Mouse (Mus musculus) layer of hippocampus, postnatal 10 days (tissue): ENCODE results near the gene Tsga10. TPM values are rescaled to one million over a fixed set of nuclear protein-coding genes. Genes with fewer than 3 reads are reported as not detected.
A peak's percentile ranks its signal among the peaks of the same experiment; 100 is the strongest.

Experiments used
- DNase-seq, 2 experiments: peaks; one replicate each; pipeline ENCODE4 v3.0.0; 2021; ENCODE audit warnings: low spot score in 2 of 2
- long read RNA-seq: library from polyadenylated mRNA; stranded (forward); transcript quantifications from one replicate; pipeline ENCODE4 v2.0.0, GENCODE M21; 2023
- total RNA-seq, 2 experiments: library from RNA; stranded (reverse); gene quantifications; 2 replicates each; pipeline ENCODE4 v1.2.3; 2021

Gene Tsga10
- 10 to 100 TPM; 15.3 to 18.0 TPM for total RNA-seq
- long read RNA-seq, partial matches to known transcripts: 1 of 3 reads
- long read RNA-seq, other reads (novel, unspliced or antisense): 1 of 3 reads

DNA sequence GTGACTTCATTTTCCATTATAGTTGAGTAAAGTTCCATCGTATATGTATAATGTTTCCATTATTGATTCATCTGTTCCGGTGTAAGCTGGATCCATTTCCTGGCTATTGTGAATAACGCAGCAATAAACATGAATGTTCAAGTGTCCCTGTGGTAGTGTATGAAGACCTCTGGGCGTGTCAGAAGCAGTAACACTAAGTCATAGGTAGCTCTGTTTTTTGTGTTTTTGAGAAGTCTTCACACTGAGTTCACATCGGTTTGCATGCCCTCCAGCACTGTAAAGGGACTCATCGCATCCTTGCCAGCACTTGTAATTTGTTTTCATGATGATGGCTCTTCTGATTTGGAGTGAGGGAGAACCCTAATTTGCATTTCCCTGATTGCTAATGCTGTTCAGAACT is at the start of gene Tsga10:
Gene Tsga10, minus strand, starts transcription at position 144 of the 400 bp plus-strand sequence.
- no peak for DNase-seq

DNA sequence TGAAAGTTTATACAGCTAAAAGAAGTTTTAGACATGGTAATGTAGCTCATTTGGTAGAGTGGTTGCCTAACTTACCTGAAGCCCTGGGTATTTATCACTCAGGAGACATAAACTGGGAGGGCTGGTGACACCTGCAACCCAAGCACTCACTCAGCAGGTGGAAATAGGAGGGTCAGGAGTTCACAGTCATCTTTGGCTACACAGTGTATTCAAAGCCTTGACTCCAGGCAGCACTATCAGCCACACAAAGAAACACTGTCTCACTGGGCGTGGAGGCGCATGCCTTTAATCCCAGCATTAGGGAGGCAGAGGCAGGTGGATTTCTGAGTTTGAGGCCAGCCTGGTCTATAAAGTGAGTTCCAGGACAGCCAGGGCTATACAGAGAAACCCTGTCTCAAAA is 46.5 kb upstream of the Tsga10 start:
- DNase-seq: no peak

DNA sequence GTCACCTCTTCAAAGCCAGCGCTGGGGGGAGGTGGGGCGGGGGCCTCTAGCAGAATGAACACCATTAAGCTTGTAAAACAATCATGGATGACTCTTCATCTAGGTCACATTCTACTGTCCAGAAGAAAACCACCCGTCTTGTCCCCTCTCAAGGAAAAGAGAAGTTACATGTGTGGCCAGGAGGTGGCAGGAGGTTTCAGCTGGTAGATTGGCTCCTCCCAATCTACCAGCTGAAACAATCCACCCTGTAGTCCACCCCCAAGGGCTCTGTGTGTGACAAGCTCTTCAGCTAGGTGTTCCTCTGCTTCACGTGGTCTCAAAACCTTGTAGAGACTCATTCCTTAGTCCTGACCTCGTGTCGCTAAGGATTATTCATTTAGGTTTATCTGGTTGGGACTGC is 36.9 kb upstream of the Tsga10 start:
- DNase-seq: peak; percentile 25 to 38

- no peak for DNase-seq
These were observed 34.1 kb upstream of the Tsga10 start for GRCm38 (mm10) chr1:37900288-37900687.

DNA sequence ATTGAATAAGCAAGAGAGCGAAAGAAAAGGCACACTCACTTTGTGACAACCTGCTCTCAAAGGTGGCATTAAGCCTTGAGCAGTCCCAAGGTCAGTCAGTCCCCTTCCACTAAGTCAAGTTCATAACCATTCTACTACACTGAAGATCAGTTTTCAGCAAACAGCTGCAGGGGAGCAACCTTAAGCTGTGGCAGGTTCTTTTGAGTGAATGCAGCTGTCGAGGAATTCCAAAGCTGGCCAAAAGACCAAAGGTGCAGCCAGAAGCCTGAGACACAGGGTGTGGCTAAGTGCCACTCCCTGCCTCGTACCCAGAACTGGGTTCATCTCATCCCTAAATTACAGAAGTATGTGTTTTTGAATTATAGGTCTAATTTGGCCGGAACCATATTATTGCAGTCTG is 33.6 kb upstream of the Tsga10 start:
- DNase-seq: no peak

- no peak for DNase-seq
These were observed 28.4 kb upstream of the Tsga10 start for GRCm38 (mm10) chr1:37894606-37895005.

DNA sequence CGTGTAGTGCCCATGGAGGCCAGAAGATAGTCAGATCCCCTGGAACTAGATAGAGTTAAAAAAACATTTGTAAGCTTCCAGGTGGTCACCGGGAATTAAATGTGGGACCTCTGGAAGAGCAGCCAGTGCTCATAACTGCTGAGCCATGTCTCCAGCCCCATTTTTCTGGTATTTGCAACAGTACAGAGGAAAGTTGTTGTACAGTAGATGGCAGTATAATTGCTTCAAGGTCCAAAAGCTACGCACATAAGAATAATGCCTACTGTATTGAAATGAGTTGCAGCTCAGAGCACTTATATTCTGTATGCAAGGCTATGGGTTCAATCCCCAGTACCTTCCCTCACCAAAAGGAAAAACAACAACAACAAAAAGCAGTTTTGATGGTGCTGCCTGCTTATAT is 25.2 kb upstream of the Tsga10 start:
- DNase-seq: no peak

GRCm38 (mm10) chr1:37890025-37890652 is 23.9 kb upstream of the Tsga10 start, which contains the start of the genes Mitd1 and Mrpl30:
Gene Mitd1 (minus strand): TSS chr1:37890411.
Gene Mrpl30 (plus strand): TSS chr1:37890477.
- peak; percentile 91 to 95 for DNase-seq

DNA sequence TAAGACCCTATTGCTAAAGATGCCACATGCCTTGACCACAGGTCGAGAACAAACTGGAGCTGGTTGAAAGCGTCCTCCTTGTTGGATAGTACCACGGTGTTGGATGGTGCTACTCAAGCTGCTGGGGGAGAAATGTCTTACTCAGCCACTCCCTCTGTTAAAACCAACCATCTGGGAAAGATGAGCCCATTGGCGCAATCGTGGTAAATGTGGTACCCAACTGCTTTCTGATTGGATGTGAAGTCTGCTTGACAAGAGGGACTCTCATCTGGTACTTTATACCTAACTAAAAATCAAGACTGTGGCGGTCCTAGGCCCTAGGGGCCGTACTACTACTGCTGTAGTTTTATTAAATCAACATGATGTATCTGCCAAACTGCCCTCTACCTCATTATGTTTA is 23.0 kb upstream of the Tsga10 start:
- DNase-seq: no peak

DNA sequence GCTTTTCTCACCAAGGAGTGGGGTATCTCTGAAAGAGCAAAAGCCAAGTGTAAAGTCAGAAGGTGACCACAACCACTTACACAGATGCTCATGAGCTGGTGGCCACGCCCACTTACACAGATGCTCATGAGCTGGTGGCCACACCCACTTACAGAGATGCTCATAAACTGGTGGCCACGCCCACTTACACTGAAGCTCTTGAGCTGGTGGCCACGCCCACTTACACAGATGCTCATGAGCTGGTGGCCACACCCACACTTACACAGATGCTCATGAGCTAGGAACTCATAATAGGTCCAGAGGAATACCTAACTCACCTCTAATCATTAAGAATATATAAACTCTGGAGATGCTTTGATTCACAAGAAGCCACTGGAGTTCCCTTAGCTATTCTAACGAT is 18.2 kb upstream of the Tsga10 start:
- DNase-seq: no peak

- no peak for DNase-seq
These were observed 17.2 kb upstream of the Tsga10 start for GRCm38 (mm10) chr1:37883411-37883810.

DNA sequence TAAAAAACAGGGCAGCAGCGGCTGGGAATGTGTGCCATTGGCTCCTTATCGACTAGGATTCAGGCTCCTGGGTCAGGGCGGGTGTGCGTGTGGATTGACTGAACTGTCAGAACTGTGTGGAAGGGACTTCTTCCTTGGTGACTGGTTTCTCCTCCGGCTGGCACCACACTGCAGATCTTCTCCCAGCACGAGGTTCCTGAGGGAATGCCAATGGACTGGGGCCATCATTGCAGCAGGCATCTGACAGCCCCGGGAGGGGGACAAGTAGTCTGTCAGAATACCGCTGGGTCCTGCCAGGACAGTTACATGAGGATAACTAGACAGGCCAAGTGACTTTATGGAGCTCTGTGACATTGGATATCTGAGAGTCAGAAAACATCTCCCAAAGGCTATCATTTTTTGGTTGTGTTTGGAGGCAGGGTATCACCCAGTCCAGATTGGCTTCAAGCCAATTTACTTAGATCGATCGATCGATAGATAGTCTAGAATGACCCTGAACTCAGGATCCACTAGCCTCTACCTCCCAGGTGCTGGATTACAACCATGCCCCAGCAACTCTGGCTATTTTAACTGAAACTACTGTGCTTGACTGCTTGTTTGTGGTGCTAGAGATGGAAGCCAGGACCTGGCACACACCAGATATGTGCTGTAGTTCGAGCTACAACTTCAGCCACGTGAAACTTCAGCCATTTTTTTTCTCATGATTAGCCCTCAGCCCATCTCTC is 11.7 kb upstream of the Tsga10 start:
- no peak for DNase-seq

GRCm38 (mm10) chr1:37873157-37873556 is 6.9 kb upstream of the Tsga10 start:
- DNase-seq: no peak

DNA sequence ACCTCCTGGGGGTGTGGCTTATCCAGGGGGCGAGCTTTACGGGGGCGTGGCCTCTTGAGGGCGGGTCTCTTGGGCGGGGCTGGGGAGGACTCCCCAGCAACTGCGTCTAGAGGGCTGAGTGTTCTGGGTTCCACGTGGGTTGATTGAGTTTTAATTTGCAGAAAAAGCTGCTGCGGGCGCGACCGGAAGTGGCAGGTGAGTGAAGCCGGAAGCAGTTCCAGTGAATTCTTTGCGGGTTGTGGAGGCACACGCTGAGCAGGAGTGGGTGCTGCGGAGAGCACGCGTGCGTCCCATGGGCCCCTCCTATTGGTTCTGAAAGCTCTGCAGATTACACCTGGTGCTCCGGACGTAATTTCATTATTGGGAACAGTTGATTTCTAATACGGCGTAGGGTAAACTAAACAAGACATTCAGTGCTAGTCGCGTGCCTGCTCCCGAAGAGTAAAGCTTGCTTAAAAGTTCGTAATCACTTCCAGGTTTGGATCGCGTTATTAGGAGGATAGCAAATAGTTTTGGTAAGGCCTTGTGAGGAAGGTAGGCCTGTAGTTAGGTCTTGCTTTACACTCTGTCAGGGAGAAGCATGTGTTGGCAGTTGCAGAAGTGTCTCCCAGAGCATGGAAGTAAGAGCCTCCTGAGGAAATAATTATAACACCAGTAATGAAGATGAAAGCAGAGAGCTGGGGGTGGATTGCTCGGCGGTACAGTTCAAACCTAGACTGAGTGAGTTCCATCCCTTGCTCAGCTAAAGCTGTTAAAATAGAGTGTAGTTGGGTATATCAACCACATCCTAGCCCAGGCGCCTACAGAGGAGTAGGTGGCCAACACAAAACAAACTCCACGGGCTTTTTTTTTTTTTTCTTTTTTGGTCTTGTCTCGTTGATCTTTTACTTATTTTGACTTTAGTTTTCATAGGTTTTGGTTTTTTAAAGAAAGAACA is 6.2 kb upstream of the Tsga10 start:
- peak; percentile 69 to 73 for DNase-seq

DNA sequence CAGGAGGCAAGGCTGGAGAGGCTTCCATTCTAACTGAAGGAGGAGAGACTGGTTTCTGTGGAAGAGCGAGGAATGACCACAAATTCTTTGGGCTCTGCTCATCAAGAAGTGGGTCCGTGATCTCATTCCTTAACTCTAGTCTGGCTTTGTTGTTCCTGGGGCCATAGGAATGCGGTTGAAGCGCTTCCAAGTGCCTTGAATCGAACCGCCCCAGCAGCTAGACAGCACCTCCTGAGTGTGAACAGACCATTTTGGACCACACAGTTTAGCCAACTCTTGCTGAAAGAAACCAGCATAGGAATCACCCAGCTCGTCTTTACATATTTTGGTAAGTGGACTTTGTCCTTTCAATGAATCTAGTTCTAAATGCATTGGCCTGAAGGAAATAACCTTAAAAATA is 5.5 kb upstream of the Tsga10 start, which contains the start of gene Lipt1:
Gene Lipt1, plus strand, starts transcription at position 35 of the 400 bp plus-strand sequence.
- peak in 1 of 2 experiments; percentile 38 for DNase-seq

DNA sequence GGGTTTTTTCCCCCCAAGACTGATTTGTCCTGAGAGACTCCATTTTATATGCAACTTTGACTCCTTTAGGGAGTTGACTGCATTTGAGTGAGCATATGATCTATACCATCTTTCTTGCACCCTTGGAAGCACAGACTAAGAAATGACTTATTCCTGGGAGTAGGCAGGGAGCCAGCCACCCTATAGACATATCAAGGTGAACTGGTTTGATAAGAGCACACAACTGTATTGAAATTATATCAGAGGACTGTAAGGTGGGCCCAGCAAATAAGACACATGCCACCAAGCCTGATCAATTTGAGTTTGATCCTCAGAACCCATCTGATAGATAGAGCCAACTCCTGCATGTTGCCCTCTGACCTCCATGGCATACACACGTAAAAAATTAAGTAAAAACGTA is 3.1 kb upstream of the Tsga10 start:
- DNase-seq: no peak

- DNase-seq: no peak
These were observed 2.4 kb upstream of the Tsga10 start for GRCm38 (mm10) chr1:37868640-37869039.

- no peak for DNase-seq
These were observed 1.6 kb upstream of the Tsga10 start for GRCm38 (mm10) chr1:37867684-37868322.

DNA sequence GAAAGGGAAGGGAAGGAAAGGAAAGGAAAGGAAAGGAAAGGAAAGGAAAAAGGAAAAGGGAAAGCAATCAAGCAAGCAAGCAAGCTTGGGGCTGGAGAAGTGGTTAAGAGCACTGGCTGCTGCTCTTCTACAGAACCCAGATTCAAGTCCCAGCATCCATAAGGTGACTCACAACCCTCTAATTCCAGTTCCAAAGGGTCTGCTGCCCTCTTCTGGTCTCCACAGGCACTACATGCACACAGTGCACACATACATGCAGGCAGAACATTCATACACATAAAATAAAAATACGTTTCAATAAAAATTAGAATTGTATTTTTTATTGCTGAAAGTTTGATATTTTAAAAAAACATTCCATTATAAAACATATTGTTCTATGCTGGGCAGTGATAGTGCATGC is 827 bp upstream of the Tsga10 start:
- peak; percentile 38 to 50 for DNase-seq

DNA sequence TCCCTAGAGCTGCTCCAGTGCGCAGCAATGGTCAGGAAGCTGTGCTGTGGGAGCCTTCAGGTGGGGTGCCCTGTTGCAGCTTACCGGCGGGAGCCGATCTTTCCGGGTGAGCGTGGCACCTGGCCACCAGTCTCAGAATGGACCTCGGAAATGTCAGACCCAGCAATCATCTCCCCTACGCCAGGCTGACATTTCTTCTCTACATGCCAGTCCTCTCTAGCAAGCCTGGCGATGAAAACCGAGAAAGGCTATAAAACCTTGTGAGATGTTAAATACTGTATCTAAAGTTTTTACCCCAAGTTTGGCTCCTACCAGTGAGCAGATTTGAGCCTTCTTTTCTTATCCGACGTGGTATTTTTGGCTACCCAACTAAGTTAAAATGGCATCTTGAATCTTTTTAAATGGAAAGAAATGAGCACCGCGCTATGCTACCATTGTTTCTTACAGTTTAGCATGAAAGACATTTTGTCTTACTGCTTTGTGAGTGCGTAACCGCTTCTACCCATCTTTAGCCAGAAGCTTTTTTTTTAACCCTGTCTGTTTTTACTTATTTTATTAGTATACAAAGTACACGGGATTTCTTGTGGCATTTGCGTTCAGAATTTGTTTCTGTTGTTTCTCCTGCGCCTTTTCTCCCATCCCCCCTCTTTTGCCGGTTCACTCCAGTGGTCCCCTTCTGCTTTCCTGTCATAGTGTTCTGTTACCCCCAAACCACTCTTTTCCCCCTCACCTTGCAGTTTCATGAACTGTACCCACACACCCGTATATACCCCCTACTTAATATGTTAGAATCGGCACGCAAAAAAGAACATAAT is 621 bp downstream of the Tsga10 start:
- DNase-seq: no peak
